In the genomic region with DNA sequence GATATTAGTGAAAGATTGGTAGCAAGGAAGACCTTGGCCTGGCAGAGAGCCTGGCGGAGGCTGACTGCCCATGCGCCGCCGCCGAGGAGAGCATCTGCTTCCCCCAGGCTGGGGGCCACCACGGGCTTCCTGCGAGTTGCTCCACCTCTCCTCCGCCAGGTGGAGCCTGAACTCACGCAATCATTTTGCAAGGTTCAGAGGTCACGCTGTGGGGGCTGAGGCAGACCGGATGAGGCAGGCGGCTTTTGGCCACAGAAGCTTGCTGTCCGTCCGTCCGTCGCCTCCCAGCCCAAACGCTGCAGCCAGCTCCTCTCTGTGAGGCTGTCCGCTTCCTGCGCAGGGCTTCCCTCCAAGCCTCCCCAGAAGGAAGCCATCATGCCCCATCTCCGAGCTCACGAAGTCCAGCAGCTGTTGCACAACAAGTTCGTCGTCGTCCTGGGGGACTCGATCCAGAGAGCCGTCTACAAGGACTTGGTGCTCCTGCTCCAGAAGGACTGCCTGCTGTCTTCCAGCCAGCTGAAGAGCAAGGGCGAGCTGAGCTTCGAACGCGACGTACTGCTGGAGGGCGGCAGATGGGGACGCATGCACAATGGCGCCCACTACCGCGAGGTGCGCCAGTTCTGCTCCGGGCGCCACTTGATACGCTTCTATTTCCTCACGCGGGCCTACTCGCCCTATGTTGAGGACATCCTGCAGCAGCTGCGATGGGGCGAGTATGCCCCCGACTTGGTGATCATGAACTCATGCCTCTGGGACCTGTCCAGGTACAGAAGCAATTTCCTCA, we compare ENCODE assay signal across 21 mouse cellular contexts.
DNase-seq lines count a peak whose midpoint lies in the region; ATAC-seq and TF ChIP-seq lines count a peak whose summit lies in the region.
"Had no signal": no experiment of that assay in that cellular context is flagged by ENCODE, and none has a peak within 500 bp of the region (broad histone marks: within the 10 kb centered on the region; RNA-seq: fewer than 3 reads in every experiment).

No protein-coding gene starts in this region.

- H3K36me3 ChIP-seq in ES-Bruce4 (ENCODE audit: control insufficient read depth, insufficient read depth, low read length, poor library complexity, severe bottlenecking) = no peaks in the 10 kb centered on the region
- no peaks in the 10 kb centered on the region for H3K36me3 ChIP-seq in testis, adult 2 months (ENCODE audit: control insufficient read depth, insufficient read depth, low read length)
- H3K36me3 ChIP-seq in lung, postnatal 0 days (ENCODE audit: insufficient read depth, low read length) = no peaks in the 10 kb centered on the region
- no peaks in the 10 kb centered on the region for H3K36me3 ChIP-seq in hindbrain, postnatal 0 days (ENCODE audit: insufficient read depth, low read length)
- no peaks in the 10 kb centered on the region; the same call in 1 of the 2 replicates for H3K36me3 ChIP-seq in heart, embryonic 10.5 days
- H3K36me3 ChIP-seq: embryonic facial prominence, embryonic 12.5 days; forebrain, embryonic 12.5 days; heart, embryonic 12.5 days; hindbrain, embryonic 10.5 days had no signal

- no peak for TF ChIP-seq EP300 in ES-Bruce4 (IDR thresholded peaks at IDR 0.05; ENCODE audit: insufficient read depth, low read depth, low read length)
- no peak for TF ChIP-seq EP300 in lung, postnatal 0 days (IDR thresholded peaks at IDR 0.05)

- H3K9ac ChIP-seq in ES-Bruce4 (ENCODE audit: low read depth, poor library complexity, severe bottlenecking) = no peak overlapping the region
- no peak overlapping the region for H3K9ac ChIP-seq in lung, postnatal 0 days (replicated peaks; ENCODE audit: low read depth)
- H3K9ac ChIP-seq in hindbrain, postnatal 0 days (replicated peaks; ENCODE audit: low read length) = no peak overlapping the region
- H3K9ac ChIP-seq: embryonic facial prominence, embryonic 12.5 days; forebrain, embryonic 12.5 days; heart, embryonic 12.5 days; hindbrain, embryonic 14.5 days had no signal

- TF ChIP-seq CTCF in ES-Bruce4 (IDR thresholded peaks at IDR 0.05; ENCODE audit: low read depth, low read length) = peak; percentile 42
- TF ChIP-seq CTCF in testis, adult 2 months (IDR thresholded peaks at IDR 0.05; ENCODE audit: control insufficient read depth, insufficient read depth, insufficient replicate concordance, low read depth, low read length) = no peak
- TF ChIP-seq CTCF in lung, postnatal 0 days (IDR thresholded peaks at IDR 0.05) = no peak
- no peak for TF ChIP-seq CTCF in hindbrain, postnatal 0 days (IDR thresholded peaks at IDR 0.05; ENCODE audit: low read depth)

- 96% methylated on average over 45 of the region's 46 CpGs for WGBS in lung, postnatal 0 days
- 97% methylated on average over 46 of the region's 46 CpGs for WGBS in hindbrain, postnatal 0 days
- 93% methylated on average over 46 of the region's 46 CpGs for WGBS in heart, embryonic 10.5 days

- TF ChIP-seq POLR2A in ES-Bruce4 (IDR thresholded peaks at IDR 0.05; ENCODE audit: insufficient read depth, low read length) = no peak
- TF ChIP-seq POLR2A in testis, adult 2 months (IDR thresholded peaks at IDR 0.05; ENCODE audit: control insufficient read depth, low read depth, low read length) = no peak

- H3K4me2 ChIP-seq in lung, postnatal 0 days (replicated peaks; ENCODE audit: low read depth, low read length) = no peak overlapping the region
- H3K4me2 ChIP-seq in hindbrain, postnatal 0 days (ENCODE audit: low read depth, low read length) = no peak overlapping the region
- H3K4me2 ChIP-seq: embryonic facial prominence, embryonic 12.5 days; forebrain, embryonic 12.5 days; heart, embryonic 12.5 days; hindbrain, embryonic 14.5 days had no signal

- H3K4me1 ChIP-seq in ES-Bruce4 (ENCODE audit: control insufficient read depth, insufficient read depth, low read length) = no peaks in the 10 kb centered on the region
- H3K4me1 ChIP-seq in testis, adult 2 months (ENCODE audit: control insufficient read depth, insufficient read depth, low read length) = peaks cover 12% of the 10 kb centered on the region
- H3K4me1 ChIP-seq in lung, postnatal 0 days (ENCODE audit: insufficient read depth, low read depth, low read length) = no peaks in the 10 kb centered on the region
- H3K4me1 ChIP-seq in hindbrain, postnatal 0 days (ENCODE audit: insufficient read depth, low read length) = no peaks in the 10 kb centered on the region
- peaks cover 5% of the 10 kb centered on the region; the same call in 1 of the 2 replicates for H3K4me1 ChIP-seq in heart, embryonic 10.5 days
- H3K4me1 ChIP-seq: embryonic facial prominence, embryonic 12.5 days; forebrain, embryonic 12.5 days; hindbrain, embryonic 10.5 days had no signal

- DNase-seq in 3134 (ENCODE audit: extremely low read depth, insufficient read length, low spot score) (peak; percentile 19), WW6 (ENCODE audit: low read depth, low spot score) (peak; percentile 33)
- DNase-seq in spleen, postnatal 10 days (ENCODE audit: low spot score in 2 of 2) = no peak
- DNase-seq in lung, postnatal 0 days (ENCODE audit: low spot score) = no peak
- DNase-seq in hindbrain, postnatal 0 days (ENCODE audit: low spot score) = no peak
- no peak for DNase-seq in heart, embryonic 10.5 days (ENCODE audit: low spot score)
- DNase-seq: adrenal gland, adult 2 months; adrenal gland, postnatal 25 days; cerebellum, adult 8-10 months; cerebellum, postnatal 14 days; gastrocnemius, postnatal 10 days; heart, adult 2 months had no signal

- no peaks in the 10 kb centered on the region for H3K9me3 ChIP-seq in ES-Bruce4 (replicated peaks; ENCODE audit: control insufficient read depth, insufficient read depth, low read length, poor library complexity, severe bottlenecking)
- H3K9me3 ChIP-seq in lung, postnatal 0 days (ENCODE audit: low read length) = no peaks in the 10 kb centered on the region
- H3K9me3 ChIP-seq in hindbrain, postnatal 0 days (ENCODE audit: low read length) = peaks cover 7% of the 10 kb centered on the region; the same call in 1 of the 2 replicates
- peaks cover 13% of the 10 kb centered on the region; the same call in 1 of the 2 replicates for H3K9me3 ChIP-seq in heart, embryonic 10.5 days

- H3K27ac ChIP-seq in ES-Bruce4 (ENCODE audit: insufficient read depth, low read length) = no peak overlapping the region
- peak overlapping the region; percentile 63 for H3K27ac ChIP-seq in testis, adult 2 months (ENCODE audit: control insufficient read depth, insufficient read depth, low read depth, low read length)
- H3K27ac ChIP-seq in lung, postnatal 0 days (ENCODE audit: low read length) = no peak overlapping the region
- no peak overlapping the region for H3K27ac ChIP-seq in hindbrain, postnatal 0 days
- H3K27ac ChIP-seq in heart, embryonic 10.5 days = no peak overlapping the region
- H3K27ac ChIP-seq: embryonic facial prominence, embryonic 12.5 days; forebrain, embryonic 12.5 days; heart, adult 2 months; hindbrain, embryonic 10.5 days; hindbrain, embryonic 14.5 days had no signal

- no peak for ATAC-seq in lung, postnatal 0 days
- ATAC-seq in hindbrain, postnatal 0 days = no peak
- ATAC-seq: forebrain, embryonic 16.5 days; intestine, embryonic 16.5 days had no signal

- peak overlapping the region; percentile 6 for H3K4me3 ChIP-seq in ES-Bruce4 (ENCODE audit: low read depth, low read length)
- H3K4me3 ChIP-seq in testis, adult 2 months (ENCODE audit: control insufficient read depth, low read depth, low read length) = peak overlapping the region; percentile 78
- H3K4me3 ChIP-seq in lung, postnatal 0 days (ENCODE audit: low read depth, low read length) = no peak overlapping the region
- no peak overlapping the region for H3K4me3 ChIP-seq in hindbrain, postnatal 0 days (ENCODE audit: low read length)
- no peak overlapping the region for H3K4me3 ChIP-seq in heart, embryonic 10.5 days
- H3K4me3 ChIP-seq: embryonic facial prominence, embryonic 12.5 days; forebrain, embryonic 12.5 days; heart, adult 2 months; heart, embryonic 12.5 days; hindbrain, embryonic 10.5 days had no signal

- no peaks in the 10 kb centered on the region for H3K27me3 ChIP-seq in ES-Bruce4 (ENCODE audit: control insufficient read depth, insufficient read depth, low read length, poor library complexity, severe bottlenecking)
- no peaks in the 10 kb centered on the region for H3K27me3 ChIP-seq in testis, adult 2 months (ENCODE audit: control insufficient read depth, insufficient read depth, low read length)
- H3K27me3 ChIP-seq in lung, postnatal 0 days (replicated peaks; ENCODE audit: insufficient read depth, low read length) = no peaks in the 10 kb centered on the region
- no peaks in the 10 kb centered on the region for H3K27me3 ChIP-seq in hindbrain, postnatal 0 days (ENCODE audit: insufficient read depth, low read length)
- no peaks in the 10 kb centered on the region for H3K27me3 ChIP-seq in heart, embryonic 10.5 days (ENCODE audit: insufficient read depth, poor library complexity, severe bottlenecking)
- H3K27me3 ChIP-seq: embryonic facial prominence, embryonic 12.5 days; forebrain, embryonic 12.5 days; heart, embryonic 12.5 days had no signal

Comparison
In these comparisons a context has a peak if more than half of its experiments do, and no peak if none do; other contexts are left out.
1. DNase-seq: peak in 3134 (single experiment) and WW6 (single experiment); none in spleen, postnatal 10 days (0 of 2), lung, postnatal 0 days (single experiment), hindbrain, postnatal 0 days (single experiment) and heart, embryonic 10.5 days (single experiment).
2. H3K4me3 ChIP-seq: peak in ES-Bruce4 (single experiment) and testis, adult 2 months (single experiment); none in lung, postnatal 0 days (single experiment), hindbrain, postnatal 0 days (single experiment) and heart, embryonic 10.5 days (single experiment).